Mouse (Mus musculus) kidney, adult 18-20 months (tissue): ENCODE data around the gene Krt17.
A peak's percentile ranks its signal among the peaks of the same experiment; 100 is the strongest.
"Not testable (repeated sequence)": the region's sequence is repeated elsewhere in the genome, so short reads cannot be mapped to it uniquely, and the experiment has no call there.

Source experiments
- DNase-seq: peaks from one replicate; pipeline ENCODE4 v3.0.0; 2021

Gene Krt17

DNA sequence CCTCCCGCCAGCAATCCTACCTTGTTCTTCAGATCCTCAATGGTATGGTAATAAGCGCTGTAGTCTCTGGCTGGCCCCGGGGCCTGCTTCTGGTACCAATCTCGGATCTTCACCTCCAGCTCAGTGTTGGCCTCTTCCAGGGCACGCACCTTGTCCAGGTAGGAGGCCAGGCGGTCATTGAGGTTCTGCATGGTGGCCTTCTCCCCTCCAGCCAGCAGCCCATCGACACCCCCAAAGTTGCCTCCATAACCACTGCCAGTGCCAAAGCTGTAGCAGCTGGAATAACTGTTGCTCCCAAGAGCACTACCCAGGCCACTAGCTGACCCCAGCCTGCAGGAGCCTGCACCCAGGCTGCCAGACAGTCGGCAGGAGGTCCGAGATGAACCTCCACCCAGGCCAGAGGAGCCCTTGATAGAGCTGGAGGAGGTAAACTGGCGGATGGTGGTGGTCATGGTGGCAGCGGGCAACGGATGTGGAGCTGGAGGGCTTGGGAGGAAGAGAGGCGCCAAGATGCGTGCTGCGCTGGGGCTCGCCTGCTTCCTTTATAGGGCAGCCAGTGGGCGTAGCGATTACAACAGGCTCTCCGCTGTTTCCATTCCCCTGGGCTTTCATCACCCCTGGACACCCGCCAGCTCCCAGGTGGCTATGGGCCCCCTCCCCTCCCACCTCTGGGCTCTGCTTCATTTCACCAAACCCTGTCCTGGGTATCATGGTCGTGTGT lies at the start of gene Krt17:
Gene Krt17 (minus strand): TSS at position 516 of the 721 bp plus-strand sequence.
- no peak for DNase-seq

DNA sequence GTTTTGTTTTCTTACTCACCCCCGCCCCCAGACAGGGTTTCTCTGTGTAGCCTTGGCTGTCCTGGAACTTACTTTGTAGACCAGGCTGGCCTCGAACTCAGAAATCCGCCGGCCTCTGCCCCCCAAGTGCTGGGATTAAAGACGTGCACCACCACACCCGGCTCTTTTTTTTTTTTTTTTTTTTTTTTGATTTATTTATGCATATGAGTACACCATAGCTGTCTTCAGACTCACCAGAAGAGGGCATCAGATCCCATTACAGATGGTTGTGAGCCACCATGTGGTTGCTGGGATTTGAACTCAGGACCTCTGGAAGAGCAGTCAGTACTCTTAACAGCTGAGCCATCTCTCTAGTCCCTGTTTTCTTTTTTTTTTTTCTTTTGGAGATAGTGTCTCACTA lies 47.8 kb upstream of the Krt17 start:
- DNase-seq, result not testable (repeated sequence)

DNA sequence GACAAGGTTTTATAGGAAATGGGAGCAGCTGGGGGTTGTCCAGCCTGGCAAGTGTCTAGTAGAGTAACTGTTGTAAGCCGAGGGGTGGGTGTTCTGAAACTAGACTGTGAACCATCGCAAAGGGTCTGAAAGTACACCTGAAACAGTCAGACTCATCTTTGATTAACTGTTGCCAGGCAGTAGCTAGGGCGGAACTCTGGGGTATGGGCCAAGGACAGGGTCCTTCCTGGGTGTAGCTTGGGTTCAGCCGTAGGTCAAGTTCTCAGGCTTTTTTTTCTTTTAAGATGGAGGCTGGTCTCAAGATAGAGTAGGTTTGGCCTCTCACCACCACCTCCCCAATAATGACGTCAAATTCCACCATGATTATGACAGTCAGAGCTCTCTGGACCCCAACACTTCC lies 47.1 kb upstream of the Krt17 start:
- DNase-seq, result no peak

DNA sequence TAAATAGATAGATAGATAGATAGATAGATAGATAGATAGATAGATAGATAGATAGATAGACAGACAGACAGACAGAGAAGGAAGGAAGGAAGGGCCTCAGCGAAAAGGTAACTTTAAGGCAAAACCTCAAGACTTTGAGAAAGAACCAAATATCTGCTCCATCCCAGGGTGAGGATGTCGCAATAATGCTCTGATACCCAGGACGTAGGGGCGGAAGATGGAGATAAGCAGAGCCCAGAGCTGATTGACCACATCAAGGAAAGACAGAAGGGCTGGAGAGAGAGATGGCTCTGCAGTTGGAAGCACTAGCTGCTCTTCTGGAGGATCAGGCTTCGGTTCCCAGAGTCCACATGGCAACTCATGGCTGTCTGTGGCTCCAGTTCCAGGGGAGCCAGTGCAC lies 40.5 kb upstream of the Krt17 start:
- no peak for DNase-seq

DNA sequence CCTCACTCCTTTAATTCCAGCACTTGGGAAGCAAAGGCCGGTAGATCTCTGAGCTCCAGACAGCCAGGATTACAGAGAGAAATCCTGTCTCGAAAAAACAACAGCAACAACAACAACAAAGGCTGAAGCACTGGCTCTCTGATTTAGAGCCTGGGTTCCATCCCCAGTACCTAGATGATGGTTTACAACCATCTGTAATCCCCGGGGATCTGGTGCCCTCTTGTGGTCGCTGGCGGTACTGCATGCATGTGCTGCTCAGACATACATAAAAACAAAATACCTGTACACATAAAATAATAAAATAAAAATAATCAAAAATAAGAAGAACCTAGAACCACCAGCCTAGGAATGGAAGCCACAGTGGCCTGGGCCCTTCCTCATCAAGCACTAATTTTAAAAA lies 39.5 kb upstream of the Krt17 start:
- peak; percentile 74 for DNase-seq

DNA sequence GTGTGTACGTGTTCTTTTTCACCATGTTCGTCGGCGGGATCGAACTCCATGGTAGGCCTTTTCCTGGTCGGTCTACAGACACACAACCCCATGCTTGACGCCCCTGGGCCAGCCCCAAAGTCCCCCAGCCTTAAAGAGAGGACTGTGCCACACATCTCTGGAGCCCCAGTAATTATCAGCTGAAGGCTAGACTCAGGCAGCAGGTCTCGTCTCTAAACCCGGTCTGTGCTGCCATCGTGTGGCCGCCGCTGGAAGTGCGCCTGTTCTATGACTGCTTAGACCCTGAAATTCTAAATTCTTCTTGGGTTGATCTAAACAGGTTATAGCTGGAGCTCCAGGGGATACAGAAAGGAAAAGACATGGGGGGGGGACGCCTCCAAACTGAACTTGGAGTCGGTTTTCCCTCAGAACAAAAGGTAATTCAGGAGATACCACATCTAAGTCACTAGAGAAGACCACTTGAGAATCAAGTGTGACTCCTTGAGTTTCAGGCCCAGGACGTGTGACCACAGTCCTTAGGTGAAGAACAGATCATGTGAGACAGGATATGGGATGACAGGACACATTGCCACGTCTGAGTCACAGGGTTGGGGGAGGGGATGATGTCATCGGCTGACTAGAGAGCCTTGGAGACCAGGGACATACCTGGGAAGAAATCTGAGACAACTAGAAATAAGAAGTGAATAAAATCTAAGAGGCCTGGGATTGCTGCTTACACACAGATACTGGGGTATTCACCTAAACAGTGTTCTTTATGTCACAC lies 37.6 kb upstream of the Krt17 start:
- peak; percentile 88 for DNase-seq

DNA sequence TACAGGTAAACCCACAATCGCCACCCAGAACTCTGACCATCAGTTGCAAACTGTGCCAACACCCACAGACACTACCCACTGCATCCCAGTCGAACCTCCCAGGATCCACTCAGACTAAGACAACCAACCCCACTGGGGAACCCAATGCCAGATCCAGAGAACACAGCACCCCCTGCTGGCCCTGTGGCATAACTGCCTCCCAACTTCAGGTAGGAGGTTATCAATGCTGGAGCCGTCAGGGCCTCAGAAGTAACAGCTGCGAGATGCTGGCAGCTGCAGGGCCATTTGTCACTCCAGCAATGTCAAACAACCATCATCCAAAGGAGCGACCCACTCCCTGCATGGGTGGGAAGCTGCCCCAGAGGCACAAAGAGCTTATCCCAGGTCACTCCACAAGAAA lies 37.0 kb upstream of the Krt17 start:
- no peak for DNase-seq

DNA sequence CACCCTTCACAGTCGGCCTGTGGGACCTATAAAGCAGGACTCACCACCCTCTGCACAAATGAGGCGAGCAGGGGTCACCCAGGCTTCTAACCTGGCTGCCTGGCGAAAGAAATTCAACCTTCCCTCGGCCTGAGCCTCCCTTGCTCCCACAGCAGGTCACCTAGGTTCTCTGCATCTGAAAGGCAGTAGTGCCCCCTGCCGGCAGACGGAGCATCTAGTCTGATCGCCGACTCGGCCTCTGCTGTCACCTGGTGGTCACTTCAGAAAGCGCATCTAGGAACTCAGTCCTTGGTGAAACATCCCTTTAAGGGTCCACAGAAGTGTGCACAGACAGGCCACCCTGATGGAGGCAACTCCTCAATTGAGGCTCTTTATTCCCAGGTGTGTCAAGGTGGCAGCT lies 34.5 kb upstream of the Krt17 start:
- peak; percentile 80 for DNase-seq

DNA sequence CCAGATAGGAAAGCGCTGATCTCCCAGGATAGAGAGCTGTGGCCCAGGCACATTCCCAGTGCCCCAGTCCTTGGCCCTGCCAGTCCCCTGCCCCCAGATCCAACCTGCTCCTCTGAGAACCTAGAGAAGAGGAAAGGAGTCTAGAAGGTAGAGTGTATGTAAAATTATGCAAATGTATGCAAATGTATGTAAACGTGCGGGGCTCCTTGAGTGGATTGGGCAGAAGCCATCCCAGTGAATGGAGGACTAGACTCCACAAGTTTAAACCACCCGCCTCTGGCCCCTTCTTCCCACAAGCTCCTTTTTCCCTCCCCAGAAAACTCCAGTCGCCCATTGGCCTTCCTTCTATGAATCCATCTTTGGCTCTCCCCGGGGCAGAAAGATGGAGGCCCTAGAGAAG lies 32.1 kb upstream of the Krt17 start:
- no peak for DNase-seq

DNA sequence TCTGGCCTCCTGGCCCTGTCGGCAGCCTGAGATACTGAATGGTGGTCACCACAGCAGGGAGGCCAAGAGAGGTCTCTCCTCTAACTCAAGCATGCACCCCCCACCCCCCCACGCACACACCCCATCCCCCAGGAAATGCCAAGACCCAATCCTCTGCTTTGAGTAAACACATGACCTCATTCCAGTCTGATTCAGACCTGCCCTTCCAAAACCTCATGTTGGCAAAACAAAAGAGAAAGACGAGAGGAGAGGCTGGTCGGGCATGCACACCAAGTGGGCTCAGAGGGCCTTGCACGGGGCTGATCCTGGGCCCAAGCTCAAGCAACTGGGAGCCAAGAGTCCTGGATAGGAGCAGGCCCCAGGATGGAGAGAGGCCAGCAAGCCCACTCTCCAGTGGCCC lies 29.4 kb upstream of the Krt17 start:
- no peak for DNase-seq

DNA sequence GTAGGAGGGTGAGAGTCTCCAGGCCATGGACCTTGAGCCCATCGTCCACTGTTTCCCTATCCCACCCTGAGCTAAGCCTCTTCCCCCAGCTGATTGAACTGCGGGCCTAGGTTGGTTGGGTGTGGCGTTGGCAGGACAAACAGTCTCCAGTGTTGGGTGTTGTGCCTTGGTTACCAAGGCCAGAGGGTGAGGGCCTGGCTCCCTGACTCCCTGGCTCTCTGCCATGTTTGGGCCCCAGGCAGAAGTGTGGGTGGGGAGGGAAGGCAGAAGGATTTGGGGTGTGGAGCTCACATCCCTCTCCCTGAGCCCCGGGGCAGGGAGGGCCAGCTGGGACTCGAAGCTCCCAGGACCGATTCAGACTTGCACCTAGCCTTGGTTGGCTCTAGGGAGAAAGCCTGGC lies 28.1 kb upstream of the Krt17 start:
- no peak for DNase-seq

DNA sequence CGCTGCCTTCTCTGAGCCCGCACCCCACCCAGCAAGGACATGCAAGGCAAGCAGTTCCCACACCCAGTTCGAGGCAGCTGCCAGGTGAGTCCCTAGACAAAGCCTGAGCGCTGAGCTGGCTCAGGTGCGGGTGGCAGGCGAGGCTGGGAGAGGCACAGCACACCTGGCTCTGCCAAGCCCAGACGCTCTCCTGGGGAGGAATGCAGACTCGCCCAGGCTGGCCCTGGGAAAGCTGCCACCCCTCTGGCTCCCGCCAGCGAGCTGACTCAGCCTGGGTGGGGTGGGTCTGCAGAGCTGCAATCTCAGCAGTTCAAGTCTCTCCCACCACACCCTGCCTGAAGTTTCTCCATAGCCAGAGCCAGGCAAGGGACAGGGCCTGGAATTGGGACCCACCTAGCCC lies 26.2 kb upstream of the Krt17 start:
- DNase-seq, result peak; percentile 5

DNA sequence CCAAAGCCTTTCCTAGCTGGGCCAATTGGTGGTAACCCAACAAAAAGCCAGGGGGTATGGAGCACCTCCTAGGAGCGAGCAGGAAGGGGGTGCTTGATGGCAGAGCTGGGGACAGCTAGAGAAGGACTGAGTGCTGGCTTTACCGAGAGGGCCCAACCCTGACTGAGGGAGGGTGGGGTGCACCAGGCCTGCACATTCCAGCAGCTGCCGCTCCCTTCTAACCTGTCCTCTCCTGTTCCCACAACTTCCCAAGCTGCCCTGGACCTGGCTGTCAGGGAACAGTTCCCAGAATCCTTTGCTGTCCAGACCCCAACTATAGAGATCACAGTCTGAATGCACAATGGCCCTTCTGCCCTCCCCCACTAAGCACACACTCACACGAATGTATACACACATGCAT lies 24.2 kb upstream of the Krt17 start:
- DNase-seq, result no peak

DNA sequence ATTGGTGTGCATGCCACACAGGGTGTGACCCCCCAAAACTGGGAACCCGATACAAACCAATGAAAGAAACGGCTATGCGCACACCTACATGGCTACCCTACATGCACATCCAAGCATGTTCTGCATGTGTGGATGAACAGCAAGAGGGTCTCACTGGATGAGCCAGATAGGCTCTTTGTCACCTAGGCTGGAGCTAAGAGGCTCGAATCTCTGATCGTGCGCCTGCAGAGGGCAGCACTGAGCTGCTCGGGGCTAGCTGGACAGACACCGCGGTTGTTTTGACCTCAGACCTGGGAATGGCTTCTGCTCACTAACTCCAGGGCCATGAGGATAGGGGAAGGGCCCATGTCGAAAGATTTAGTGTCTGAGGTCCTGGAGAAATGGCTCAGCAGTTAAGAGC lies 21.7 kb upstream of the Krt17 start:
- peak; percentile 77 for DNase-seq

DNA sequence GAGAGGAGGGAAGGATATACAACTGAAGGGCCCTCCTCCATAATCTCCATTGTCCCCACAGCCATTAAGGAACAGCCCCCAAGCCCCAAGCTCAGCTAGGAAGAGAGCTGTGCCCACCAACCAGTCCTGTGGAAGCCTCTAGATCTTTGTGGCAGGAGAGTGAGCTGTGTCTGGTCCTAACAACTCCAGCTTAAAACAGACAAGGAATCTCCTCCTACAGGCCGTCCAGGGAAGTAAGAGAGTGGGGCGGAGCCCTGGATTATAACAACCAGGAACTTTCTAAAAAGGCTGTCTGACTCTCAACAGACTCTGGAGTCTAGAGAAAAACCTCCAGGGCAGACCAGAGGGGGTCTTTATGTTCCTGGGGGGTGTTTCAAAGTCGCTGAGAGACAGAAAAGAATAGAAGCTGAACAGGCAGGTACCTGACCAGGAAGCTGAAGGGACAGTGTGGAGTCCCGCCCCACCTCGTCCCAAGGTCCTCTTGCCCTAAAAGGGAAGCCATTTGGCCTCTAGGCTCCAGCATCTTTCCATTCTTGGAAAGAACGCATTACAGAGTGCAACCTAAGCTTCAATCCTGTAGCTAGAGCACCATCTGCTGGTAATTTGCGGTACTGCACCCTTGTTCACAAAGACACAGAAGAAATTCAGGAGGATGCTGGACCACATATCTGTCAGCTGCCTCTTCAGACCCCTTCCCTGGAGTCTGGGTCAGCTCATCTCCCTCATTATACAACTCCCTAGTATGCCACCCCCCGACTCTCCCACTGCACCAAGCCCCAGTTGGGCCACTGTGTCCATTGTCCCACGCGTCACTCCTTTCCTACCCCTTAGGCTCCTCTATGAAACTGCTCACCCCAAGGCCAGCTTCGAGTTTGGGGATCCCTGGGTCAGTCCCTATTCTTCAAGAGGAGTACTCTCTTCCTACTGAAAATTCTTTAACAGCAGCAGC lies 21.0 kb upstream of the Krt17 start:
- peak; percentile 84 for DNase-seq

DNA sequence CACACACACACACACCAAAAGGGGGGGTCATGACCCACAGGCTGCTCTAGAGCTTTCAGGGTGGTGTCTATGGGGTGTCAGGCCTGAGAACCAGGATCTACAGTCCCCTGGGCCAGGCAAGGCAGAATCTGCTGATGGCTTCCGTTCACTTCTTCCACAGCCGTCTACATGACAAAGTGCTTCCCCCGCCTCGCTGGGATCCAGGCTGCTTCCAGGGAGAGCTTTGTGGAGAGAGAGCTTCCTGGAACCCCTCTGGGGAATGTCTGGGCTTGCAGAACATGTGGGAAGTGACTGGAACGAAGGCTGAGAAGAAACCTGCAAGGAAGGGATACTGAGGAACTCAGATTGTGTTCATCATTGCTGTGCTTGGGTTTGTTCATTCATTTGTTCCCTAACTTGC lies 17.9 kb upstream of the Krt17 start:
- no peak for DNase-seq

DNA sequence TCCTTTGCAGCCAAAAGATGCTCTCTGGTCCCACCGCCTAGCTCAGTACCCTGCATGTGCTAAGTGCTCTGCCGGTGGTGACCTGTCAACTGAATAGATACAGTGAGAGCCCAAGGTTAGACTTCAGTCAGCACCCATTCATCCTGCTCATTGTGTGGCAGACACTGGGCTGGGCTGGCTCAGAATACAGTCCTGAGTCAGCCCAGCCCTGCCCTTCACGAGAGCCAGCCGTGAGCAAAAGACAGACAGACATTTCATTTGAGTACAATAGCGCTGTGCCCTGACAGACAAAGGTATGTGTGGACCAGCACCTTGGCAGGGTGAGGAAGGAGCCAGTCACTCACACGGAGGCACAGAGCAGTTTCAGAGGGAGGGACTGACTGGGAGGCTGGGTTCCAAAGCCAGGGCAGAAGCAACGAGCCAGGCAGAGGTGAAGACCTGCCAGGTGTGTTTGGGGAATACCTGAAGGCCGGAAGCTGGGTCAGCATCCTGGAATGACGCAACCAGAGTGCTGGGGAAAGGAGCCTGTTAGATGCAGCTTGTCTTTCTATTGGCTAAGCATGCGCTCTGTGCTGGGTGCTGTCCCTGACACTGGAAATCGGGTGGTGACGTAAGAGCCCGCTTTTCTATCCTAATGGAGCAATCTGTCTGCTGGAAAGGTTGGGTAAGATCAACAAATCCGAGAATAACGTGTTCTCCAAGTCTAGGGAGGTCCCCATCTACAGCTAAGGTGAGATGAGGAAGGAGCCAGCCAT lies 17.1 kb upstream of the Krt17 start:
- no peak for DNase-seq

DNA sequence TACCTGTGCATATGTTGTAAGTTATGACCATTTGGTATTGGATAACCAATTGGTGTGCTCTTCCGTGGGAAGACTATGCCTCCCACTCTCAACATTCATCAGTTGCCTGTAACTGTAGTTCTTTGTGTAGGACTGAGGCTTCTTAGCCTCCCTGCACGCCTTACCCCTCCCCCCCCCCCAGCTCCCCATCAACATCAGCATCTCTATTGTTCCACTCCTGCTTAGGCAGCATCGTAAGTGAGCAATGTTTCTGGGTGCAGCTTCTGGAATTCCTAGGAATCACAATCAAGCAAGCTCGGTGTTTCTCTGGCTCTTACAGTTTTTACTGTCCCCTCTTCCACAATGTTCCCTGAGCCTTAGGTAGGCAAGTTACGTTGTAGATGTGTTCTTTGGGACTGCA lies 14.6 kb upstream of the Krt17 start:
- DNase-seq, result no peak

DNA sequence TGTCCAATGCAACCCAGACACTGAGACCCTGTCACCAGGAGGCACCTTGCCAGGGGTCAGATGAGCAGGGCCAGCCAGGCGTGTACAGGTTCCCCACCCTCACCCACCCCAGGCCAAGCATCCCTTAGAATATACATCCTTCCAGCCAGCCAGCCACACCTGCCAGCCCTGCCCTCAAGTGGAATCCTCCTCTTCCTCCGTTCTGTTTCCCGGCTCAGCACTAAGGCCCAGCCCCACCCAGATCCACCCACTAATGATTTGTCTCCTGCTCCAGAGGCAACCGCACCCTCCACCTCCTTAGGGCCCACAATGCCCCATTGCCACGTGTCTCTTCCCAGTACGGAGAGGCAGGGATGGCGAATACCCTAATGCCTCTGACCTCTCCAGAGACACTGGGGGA lies 13.9 kb upstream of the Krt17 start:
- no peak for DNase-seq

DNA sequence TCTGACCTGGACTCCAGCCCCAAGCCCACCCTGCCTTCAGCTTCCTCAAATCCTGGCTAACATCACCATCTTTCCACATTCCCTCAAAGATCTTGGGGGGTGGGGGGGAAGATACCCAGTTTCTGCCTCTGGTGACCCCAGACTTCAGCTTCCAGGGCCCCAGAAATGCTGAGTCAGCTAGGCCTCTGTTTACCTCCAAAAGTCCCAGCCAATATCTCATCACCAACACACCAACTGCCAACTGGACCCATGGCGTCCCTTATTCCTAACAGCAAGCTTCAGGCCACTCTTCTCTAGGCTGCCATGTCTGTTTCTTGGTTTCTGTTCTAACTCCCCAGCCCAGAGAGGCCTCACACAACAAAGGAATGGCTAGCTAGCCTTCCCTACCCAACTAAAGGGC lies 11.0 kb upstream of the Krt17 start:
- no peak for DNase-seq

DNA sequence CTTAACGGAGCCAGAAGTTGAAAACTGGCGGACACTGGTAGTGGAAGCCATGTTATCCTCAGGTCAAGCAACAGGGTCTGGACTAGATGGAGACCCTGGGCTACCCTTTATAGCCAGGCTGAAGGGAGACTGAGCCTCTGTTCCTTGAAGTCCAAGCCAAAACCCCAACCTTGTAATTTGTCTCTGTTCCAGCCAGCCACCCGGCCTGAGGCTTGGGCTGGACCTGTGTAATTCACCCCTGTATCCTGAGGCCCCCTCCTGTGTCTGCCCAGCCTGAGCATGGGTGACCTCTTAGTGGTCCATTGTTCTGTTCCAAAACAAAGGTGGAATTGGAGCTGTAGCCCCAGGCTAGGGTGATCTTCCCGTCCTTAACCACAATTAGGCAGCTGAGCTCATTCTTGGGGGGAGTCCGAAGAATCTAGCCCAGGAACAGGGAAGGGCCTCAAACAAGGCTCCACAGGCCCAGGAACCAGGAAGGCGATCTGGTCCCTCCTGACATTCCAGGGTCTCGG lies 9.0 kb upstream of the Krt17 start, which contains the start of gene Krt42:
Gene Krt42 (minus strand): TSS at position 51 of the 512 bp plus-strand sequence.
- no peak for DNase-seq
